Mouse (Mus musculus) limb, embryonic 15.5 days (tissue): ENCODE data around the gene Ak6. TPM values are rescaled to one million over a fixed set of nuclear protein-coding genes. Genes with fewer than 3 reads are reported as not detected.

Experiments
- ATAC-seq: fragments of 200-750 bp; cut with Nextera tagmentation; 2 replicates; pipeline ENCODE4 v1.8.0; 2017; ENCODE audit warnings: low read depth, moderate TSS enrichment; ENCODE audit not compliant: insufficient number of reproducible peaks, low FRiP score, low TSS enrichment
- H3K27ac ChIP-seq: fragments of 300-500 bp; sonication (generic); 2 replicates; pipeline ENCODE4 v1.5.1; 2015; ENCODE audit warnings: moderate library complexity, mild to moderate bottlenecking, inconsistent platforms
- H3K27me3 ChIP-seq: fragments of 300-500 bp; sonication (generic); 2 replicates; pipeline ENCODE4 v1.6.1; 2015; ENCODE audit warnings: inconsistent platforms
- H3K36me3 ChIP-seq: fragments of 300-500 bp; sonication (generic); 2 replicates; pipeline ENCODE4 v1.6.1; 2015; ENCODE audit warnings: inconsistent platforms
- H3K4me1 ChIP-seq: fragments of 300-500 bp; sonication (generic); 2 replicates; pipeline ENCODE4 v1.6.1; 2015; ENCODE audit warnings: inconsistent platforms
- H3K4me2 ChIP-seq: fragments of 300-500 bp; sonication (generic); 2 replicates; pipeline ENCODE4 v1.6.1; 2015; ENCODE audit warnings: mild to moderate bottlenecking, inconsistent platforms
- H3K4me3 ChIP-seq: fragments of 300-500 bp; sonication (generic); 2 replicates; pipeline ENCODE4 v1.5.1; 2015; ENCODE audit warnings: mild to moderate bottlenecking, inconsistent platforms
- H3K9ac ChIP-seq: fragments of 300-500 bp; sonication (generic); 2 replicates; pipeline ENCODE4 v1.6.1; 2015; ENCODE audit warnings: inconsistent platforms
- H3K9me3 ChIP-seq: fragments of 300-500 bp; sonication (generic); 2 replicates; pipeline ENCODE4 v1.6.1; 2016; ENCODE audit warnings: inconsistent platforms
- WGBS: fragments of 180-500 bp; shearing (Covaris S2); methylation state at CpG from one replicate; pipeline ENCODE4 v1.1.7; 2015; 5-methylcytosine and 5-hydroxymethylcytosine counted together
- polyA plus RNA-seq: library from polyadenylated mRNA; unstranded; fragments of >200 nt; fragmentation: Nextera tagmentation; extraction: Ambion mirVana; gene quantifications from 2 replicates; pipeline ENCODE4 v1.2.1, GENCODE M21; 2015

The Ak6 gene
- polyA plus RNA-seq, 1 experiment from 2014 or later, result 234 TPM

- Histone ChIP-seq H3K4me2 (no peak overlapping the region), H3K36me3 (peaks cover 35% of the 10 kb centered on the region), H3K4me1 (peaks cover 9% of the 10 kb centered on the region; the same call in 1 of the 2 replicates), H3K9ac (no peak overlapping the region), H3K9me3 (no peaks in the 10 kb centered on the region), H3K27me3 (peaks cover 16% of the 10 kb centered on the region), H3K27ac (no peak overlapping the region), H3K4me3 (no peak overlapping the region)
- ATAC-seq, result no peak
- 81% methylated on average over 13 of the region's 13 CpGs for WGBS
Measured at GRCm38 (mm10) chr13:100617583-100617982, 33.2 kb upstream of the Ak6 start.

DNA sequence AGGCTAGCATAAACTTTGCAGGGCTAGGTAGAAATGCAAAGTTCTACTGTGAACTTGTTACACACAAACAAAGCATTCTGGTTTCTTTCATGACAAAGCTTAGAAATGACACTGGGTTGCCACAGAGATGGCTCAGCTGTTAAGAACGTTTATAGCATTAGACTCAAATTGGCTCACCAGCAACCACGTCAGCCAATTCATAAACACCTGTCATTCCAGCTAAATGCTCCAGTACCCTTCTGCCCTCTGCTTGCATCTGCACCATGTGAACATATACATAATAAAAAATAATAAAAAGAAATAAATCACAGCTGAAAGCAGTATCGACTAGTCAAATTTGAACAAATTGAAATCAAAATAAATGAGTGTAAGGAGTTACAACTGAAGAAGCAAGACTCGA, 28.5 kb upstream of the Ak6 start:
- H3K4me3 ChIP-seq, result no peak overlapping the region
- no peak for ATAC-seq
- H3K27me3 ChIP-seq, result 0 out of 2 replicates have a peak, but pooled peaks cover 5% of the 10 kb centered on the region
- 84% methylated on average over 4 of the region's 4 CpGs for WGBS
- peaks cover 66% of the 10 kb centered on the region for H3K36me3 ChIP-seq
- no peaks in the 10 kb centered on the region for H3K4me1 ChIP-seq
- no peak overlapping the region for H3K27ac ChIP-seq
- no peak overlapping the region for H3K4me2 ChIP-seq
- H3K9me3 ChIP-seq, result no peaks in the 10 kb centered on the region
- no peak overlapping the region for H3K9ac ChIP-seq

DNA sequence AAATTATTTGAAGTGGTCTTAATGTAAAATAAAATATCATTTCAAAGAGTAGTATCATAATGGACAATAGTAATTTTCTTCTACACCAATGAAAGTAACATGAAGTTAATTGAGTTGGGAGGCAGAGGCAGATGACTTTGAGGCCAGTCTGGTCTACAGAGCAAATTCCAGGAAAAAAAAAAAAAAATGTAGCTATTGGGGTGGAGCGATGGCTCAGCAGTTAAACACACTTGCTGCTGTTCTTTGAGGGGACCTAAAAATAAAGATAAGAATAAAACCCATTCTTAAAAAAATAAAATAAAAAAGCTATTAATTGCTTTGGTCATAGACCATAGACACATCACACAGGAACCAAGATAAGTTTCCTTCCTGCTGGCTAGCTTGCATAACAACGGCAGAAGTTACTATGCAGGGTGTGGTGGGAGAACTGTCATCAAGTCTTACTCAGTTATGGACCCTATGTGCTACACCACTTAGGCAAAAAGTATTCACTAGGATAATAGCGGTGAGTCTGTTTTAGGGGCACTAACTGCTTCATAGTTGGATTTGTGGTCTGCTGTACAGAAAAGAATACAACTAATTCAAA, 16.6 kb upstream of the Ak6 start:
- no peaks in the 10 kb centered on the region for H3K4me1 ChIP-seq
- no peak overlapping the region for H3K4me3 ChIP-seq
- no peaks in the 10 kb centered on the region for H3K27me3 ChIP-seq
- H3K27ac ChIP-seq, result no peak overlapping the region
- no peak overlapping the region for H3K9ac ChIP-seq
- ATAC-seq, result no peak
- H3K36me3 ChIP-seq, result peaks cover 59% of the 10 kb centered on the region
- 94% methylated on average over 3 of the region's 3 CpGs for WGBS
- no peak overlapping the region for H3K4me2 ChIP-seq
- H3K9me3 ChIP-seq, result no peaks in the 10 kb centered on the region

DNA sequence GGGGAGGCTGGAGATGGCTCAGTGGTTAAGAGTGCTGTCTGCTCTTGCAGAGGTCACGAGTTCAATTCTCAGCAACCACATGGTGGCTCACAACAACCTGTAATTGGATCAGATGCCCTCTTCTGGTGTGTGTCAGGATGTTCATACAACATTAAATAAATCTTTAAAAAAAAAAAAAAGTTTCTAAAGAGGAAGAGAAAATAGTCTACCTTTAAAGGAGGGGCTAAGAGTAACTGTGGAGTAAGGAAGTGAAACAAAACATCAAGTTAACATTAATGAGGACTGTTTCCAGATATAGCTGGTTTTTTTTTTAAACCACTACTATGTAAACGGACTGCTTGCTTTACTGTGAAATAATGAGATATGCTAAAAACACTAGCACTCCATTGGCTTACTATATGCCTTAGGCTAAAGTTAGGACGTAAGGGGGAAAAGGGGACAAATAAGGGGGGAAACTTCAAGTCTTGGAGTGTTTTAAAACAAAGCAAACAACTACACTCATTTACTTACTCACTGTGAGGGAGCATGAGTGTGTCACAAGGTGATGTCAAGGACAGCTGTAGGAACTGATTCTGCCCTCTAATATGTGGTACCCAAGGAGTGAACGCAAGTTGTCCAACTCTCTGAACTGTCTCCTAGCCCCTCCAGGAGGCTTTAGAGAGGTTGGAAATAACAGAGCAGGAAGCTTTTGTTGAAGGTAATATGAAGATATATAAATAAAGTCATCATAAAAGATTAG, 8.1 kb upstream of the Ak6 start:
- Histone ChIP-seq H3K36me3 (peaks cover 63% of the 10 kb centered on the region), H3K27ac (no peak overlapping the region), H3K4me2 (no peak overlapping the region), H3K9me3 (no peaks in the 10 kb centered on the region), H3K9ac (no peak overlapping the region), H3K27me3 (no peaks in the 10 kb centered on the region), H3K4me1 (no peaks in the 10 kb centered on the region), H3K4me3 (no peak overlapping the region)
- ATAC-seq, result no peak
- WGBS, result 84% methylated on average over 4 of the region's 4 CpGs

GRCm38 (mm10) chr13:100648223-100648622, 2.6 kb upstream of the Ak6 start:
- Histone ChIP-seq H3K9me3 (no peaks in the 10 kb centered on the region), H3K27me3 (no peaks in the 10 kb centered on the region), H3K4me1 (peaks cover 10% of the 10 kb centered on the region), H3K9ac (no peak overlapping the region), H3K27ac (no peak overlapping the region), H3K4me2 (no peak overlapping the region), H3K36me3 (peaks cover 30% of the 10 kb centered on the region), H3K4me3 (no peak overlapping the region)
- ATAC-seq, result no peak
- WGBS, result 92% methylated on average over 8 of the region's 8 CpGs

- peak within 1 kb of the TSS; percentile 90 for H3K9ac ChIP-seq
- peak within 1 kb of the TSS; percentile 96 for H3K27ac ChIP-seq
- peak within 1 kb of the TSS; percentile 78 for H3K4me2 ChIP-seq
- ATAC-seq, result peak; percentile 52
- H3K9me3 ChIP-seq, result no peaks in the 10 kb centered on the region
- under 1% methylated on average over 41 of the region's 63 CpGs for WGBS
- H3K4me1 ChIP-seq, result peaks cover 10% of the 10 kb centered on the region
- H3K4me3 ChIP-seq, result peak within 1 kb of the TSS; percentile 96
- H3K27me3 ChIP-seq, result no peaks in the 10 kb centered on the region
- peaks cover 10% of the 10 kb centered on the region; the same call in 1 of the 2 replicates for H3K36me3 ChIP-seq
Measured at GRCm38 (mm10) chr13:100651439-100652186, 834 bp downstream of the Ak6 start, which contains the start of gene Taf9. Gene Taf9 (plus strand): TSS chr13:100651579.

- peaks cover 12% of the 10 kb centered on the region; the same call in 1 of the 2 replicates for H3K36me3 ChIP-seq
- H3K4me3 ChIP-seq, result no peak overlapping the region
- no peaks in the 10 kb centered on the region for H3K4me1 ChIP-seq
- no peak for ATAC-seq
- H3K9ac ChIP-seq, result no peak overlapping the region
- no peak overlapping the region for H3K27ac ChIP-seq
- H3K27me3 ChIP-seq, result no peaks in the 10 kb centered on the region
- no peak overlapping the region for H3K4me2 ChIP-seq
- 91% methylated on average over 5 of the region's 5 CpGs for WGBS
- no peaks in the 10 kb centered on the region; the same call in 1 of the 2 replicates for H3K9me3 ChIP-seq
Measured at GRCm38 (mm10) chr13:100658091-100658490, 7.3 kb downstream of the Ak6 start.

- H3K9ac ChIP-seq, result no peak overlapping the region
- no peaks in the 10 kb centered on the region for H3K27me3 ChIP-seq
- no peaks in the 10 kb centered on the region for H3K4me1 ChIP-seq
- WGBS, result 36% methylated on average over 4 of the region's 4 CpGs
- no peak overlapping the region for H3K27ac ChIP-seq
- no peaks in the 10 kb centered on the region; the same call in 1 of the 2 replicates for H3K9me3 ChIP-seq
- H3K4me2 ChIP-seq, result no peak overlapping the region
- no peak overlapping the region for H3K4me3 ChIP-seq
- peaks cover 24% of the 10 kb centered on the region for H3K36me3 ChIP-seq
- ATAC-seq, result no peak
Measured at GRCm38 (mm10) chr13:100659864-100660456, 9.2 kb downstream of the Ak6 start.

DNA sequence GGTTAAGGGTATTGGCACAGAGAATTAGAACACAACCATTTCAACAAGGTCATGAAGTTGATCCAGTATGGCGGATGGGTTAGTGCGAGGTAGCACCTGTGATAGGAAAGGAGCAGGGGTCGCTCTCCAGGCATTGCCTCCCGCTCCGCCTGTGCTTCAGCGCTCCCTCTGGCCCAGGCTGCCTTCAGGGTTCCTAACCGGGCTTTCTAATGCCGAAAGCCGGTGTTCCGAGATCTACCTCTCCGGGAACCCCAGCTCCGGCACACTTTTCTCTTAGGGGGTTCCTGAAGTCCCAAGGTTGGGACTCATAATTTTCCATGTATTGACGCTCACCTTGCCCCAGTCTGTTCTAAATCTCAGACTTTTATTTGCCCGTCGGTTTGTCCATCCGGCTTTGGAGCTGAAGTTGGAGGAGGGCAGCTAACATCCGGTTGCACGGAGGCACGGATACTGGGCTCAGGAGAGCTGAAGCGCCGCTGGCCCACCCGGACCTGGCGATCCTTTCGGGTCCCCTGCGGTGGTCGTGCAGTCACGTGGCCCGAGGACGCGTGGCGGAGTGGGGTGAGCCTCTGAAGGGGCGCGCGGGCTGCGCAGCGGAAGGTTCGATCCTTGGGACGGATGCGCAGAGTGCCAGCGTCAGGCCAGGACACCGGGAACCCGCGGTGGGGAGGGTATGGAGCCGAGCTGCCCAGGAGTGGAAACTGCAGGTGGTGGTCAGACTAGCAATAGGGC, 18.7 kb downstream of the Ak6 start, which contains the start of gene Ccdc125:
Gene Ccdc125 (plus strand): TSS at position 427 of the 732 bp plus-strand sequence.
- H3K36me3 ChIP-seq, result peaks cover 18% of the 10 kb centered on the region
- 0 out of 2 replicates have a peak, but pooled peaks have one; percentile 55 for ATAC-seq
- H3K4me1 ChIP-seq, result peaks cover 3% of the 10 kb centered on the region; the same call in 1 of the 2 replicates
- H3K9me3 ChIP-seq, result no peaks in the 10 kb centered on the region
- H3K4me3 ChIP-seq, result peak within 1 kb of the TSS; percentile 56
- no peaks in the 10 kb centered on the region for H3K27me3 ChIP-seq
- H3K9ac ChIP-seq, result peak within 1 kb of the TSS; percentile 48; the same call in 1 of the 2 replicates
- peak within 1 kb of the TSS; percentile 81 for H3K4me2 ChIP-seq
- WGBS, result 1% methylated on average over 44 of the region's 44 CpGs
- 0 out of 2 replicates have a peak within 1 kb of the TSS, but pooled peaks have one; percentile 54 for H3K27ac ChIP-seq

- Histone ChIP-seq H3K27ac (no peak overlapping the region), H3K27me3 (no peaks in the 10 kb centered on the region), H3K4me2 (peak overlapping the region; percentile 81), H3K4me1 (peaks cover 3% of the 10 kb centered on the region; the same call in 1 of the 2 replicates), H3K36me3 (peaks cover 16% of the 10 kb centered on the region), H3K4me3 (peak overlapping the region; percentile 56), H3K9ac (no peak overlapping the region), H3K9me3 (no peaks in the 10 kb centered on the region)
- no peak for ATAC-seq
- 43% methylated on average over 9 of the region's 9 CpGs for WGBS
Measured at GRCm38 (mm10) chr13:100670181-100670741, 19.5 kb downstream of the Ak6 start.
